Mouse (Mus musculus): ENCODE results near the gene D5Ertd579e.

Gene D5Ertd579e

DNA sequence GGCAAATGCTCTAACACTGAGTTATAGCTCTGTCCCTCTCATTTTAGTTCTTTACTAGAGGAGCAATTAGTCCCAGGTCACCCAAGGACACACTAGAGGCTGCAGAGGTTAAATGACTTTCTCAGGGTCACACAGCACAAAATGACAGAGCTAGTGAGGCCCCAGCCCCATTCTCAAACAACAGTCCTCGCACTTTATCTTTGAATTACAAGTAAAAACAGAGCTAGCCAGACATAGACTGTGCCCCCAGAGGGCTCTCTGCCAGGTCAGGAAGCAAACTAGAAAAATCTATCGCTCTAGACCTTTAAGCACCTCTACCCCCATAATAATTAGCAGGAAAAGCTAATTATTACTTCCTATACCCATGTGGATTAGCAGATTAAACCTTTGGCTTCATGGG, 128.2 kb downstream of the D5Ertd579e start:
- DNase-seq, result no peak

DNA sequence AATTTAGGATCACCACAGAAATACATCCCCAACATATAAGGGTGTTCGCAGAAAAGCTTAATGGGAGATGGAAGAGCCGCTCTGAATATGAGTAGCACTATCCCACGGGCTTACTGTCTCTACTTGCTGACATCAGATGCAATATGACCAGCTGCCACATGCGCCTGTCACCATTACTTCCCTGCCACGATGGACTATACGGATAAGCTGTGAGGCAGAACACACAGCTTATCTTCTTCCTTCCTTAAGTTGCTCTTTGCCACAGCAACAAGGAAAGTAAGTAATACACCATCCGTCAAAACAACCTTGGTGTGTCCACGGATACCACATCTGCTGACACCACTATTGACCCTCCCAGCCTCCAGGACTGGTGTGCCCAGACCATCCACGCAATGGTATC, 131.3 kb downstream of the D5Ertd579e start:
- DNase-seq, result no peak

DNA sequence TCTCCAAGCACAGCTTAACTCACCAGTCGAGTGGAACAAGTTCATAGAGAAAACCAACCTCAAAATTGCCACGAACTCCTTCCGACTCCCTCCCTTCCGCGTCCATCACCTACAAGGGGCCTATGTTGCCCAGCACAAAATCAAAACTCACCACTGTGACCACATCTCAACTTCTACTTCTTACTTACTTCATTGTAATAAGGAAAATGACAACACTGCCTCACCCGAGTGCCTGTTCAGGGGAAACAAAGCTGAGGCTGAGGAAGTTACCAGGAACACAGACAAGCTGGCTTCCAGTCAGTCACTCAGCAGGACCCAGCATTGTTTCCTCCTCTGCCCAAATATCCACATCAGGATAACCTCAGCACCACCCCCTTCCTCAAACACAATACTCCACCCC, 132.1 kb downstream of the D5Ertd579e start:
- no peak for DNase-seq

GRCm38 (mm10) chr5:36562791-36563445, 132.9 kb downstream of the D5Ertd579e start:
- no peak for DNase-seq

DNA sequence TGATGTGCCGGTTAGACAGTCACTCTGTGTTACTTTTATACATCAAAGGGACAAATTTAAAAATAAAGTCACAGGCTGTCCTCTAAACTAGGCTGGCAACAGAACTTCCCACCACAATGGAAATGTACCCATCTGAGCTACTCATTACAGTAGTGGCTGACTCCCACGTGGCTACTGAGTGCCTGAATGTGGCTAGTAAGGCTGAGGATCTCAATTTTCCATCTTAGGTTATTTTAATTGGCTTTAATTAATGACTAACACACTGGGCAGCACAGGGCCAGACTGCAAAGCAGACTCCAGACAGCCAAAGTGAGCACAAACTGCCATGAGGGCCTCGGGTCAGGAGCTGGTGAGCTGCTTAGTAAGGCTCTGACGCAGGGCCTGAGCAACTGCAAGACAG, 134.3 kb downstream of the D5Ertd579e start:
- no peak for DNase-seq

DNA sequence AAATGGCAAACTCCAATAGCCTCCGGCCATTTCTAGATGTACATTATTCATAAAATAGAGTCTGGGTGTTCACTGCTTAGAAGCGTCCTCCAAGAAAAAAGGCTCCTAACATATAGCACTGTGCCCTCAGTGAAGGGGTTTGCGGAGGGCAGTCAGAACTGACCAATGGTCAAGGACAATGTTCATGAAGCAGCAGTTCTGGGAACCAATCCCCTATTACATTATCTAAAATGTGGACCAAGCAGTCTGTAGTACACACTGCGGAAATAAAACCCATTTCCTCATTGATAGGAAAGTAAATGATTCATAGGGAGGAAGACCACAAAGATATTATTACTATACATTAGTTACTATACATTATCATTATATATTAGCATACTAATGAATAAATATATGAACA, 135.3 kb downstream of the D5Ertd579e start:
- DNase-seq, result no peak

DNA sequence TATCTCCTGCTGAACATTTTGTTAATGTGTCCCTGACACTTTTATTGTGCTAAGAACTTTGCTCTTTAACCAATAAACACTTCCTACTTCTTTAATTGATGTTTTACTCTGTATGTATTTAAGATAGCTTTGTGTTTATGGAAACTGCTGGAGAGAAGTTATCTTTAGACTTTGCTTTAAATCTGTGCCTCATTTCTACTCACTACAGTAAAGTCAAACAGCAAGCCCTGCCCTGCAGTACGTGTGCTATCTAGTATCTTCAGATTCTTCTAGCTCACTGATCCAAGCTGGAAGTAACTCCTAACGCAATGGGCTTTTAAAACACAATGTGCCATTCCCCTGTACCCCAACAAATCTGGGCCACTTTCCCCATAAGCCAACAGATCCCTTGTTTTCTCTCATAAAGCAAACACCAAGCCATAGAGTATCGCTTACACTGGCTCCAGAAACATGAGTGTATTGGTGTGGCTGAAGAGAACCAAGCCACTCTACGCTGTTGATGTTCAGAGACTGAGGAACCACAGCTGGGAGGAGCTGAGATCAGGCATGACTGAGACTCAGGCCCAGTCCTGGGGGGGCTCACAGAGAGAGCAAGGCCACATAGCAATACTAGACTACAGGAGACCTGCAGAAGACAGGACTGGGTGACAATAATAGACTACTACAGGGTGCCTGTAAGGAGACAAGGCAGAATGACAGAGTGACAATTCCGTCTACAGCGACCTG, 136.2 kb downstream of the D5Ertd579e start:
- no peak for DNase-seq

- DNase-seq, result no peak
Observed at GRCm38 (mm10) chr5:36559106-36559505, 136.7 kb downstream of the D5Ertd579e start.

GRCm38 (mm10) chr5:36558526-36558925, 137.3 kb downstream of the D5Ertd579e start:
- DNase-seq, result no peak

DNA sequence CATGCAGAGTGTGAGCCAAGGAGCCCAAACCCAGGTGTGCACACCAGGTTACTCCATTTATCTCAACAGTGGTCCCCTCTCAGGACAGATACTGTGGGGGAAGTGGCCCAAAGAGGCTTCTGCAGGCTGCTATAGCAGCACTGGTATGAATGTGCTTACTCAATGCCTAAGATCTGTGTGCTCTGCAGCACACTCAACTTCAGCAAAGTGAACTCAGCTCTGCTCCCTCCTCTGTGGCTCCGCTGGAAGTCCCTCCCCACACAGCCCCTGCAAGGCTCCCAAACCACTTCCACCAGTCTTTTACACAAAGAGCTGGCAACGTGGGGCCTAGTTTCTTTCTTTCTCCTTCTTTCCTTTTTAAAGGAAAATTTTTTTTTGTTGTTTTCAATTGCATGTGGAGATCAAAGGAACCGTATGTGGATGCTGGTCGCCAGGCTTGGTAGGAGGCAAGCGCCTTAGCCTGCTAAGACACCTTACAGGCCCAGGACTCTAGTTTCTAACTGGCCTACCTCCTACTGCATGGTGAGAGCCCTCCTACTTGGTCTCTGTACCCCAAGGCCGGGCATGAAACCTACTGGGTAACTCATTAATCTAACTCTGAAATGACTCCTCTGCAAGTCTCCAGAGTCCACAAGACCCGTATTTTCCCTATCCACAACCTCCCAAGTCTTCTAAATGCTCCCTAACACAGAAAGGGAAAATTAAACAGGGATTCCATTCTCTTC, 138.1 kb downstream of the D5Ertd579e start:
- no peak for DNase-seq

DNA sequence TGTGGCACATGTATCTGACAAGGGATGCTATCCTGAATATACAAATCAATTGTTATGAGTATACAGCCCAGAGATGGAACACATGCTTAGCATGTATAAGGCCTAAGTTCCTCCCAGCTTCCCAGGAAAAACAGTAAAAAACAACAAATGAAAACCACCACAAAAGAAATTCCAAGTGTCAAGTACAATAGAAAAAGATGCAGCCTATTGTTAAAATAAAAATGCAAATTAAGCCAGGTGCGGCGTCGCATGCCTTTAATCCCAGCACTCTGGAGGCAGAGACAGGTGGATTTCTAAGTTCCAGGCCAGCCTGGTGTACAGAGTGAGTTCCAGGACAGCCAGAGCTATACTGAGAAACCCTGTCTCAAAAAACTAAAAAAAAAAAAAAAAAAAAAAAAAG, 138.9 kb downstream of the D5Ertd579e start:
- DNase-seq, result no peak

DNA sequence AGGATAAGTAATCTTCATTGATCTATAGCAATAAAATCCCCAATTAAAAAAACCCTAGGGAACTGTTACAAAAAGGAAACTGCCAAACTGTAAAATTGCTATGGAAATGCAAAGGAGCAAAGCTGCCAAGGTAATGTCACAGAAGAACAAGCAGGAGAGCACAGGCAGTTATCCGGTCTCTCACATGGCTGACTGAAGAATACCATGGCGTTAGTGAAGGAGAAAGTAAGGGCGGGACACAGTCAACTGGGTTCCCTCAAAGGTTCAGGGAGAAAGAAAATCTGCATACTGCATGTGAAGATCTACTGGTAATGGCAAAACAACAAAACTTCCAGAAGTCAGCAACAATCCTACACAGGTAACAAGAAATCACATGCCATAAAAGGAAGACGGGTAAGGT, 139.5 kb downstream of the D5Ertd579e start:
- DNase-seq, result no peak

DNA sequence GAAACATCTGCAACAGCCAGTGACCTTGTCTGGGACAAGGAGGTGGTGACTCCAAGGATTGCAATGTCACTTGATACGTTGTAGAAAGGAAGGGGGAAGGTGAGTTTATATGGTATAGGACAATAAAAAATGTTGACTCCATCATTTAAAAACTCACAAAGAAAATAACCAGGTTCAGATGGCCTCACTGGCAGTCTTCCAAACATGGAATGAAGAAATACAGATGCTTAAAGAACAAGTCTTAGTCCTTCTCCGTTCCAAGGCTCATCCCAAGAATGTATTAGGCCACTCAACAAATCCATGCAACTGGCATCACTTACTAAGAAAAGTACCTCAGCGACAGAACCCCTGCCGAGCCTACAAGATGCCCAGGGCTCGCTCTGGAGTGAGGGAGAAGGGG, 141.3 kb downstream of the D5Ertd579e start:
- no peak for DNase-seq

GRCm38 (mm10) chr5:36553886-36554285, 141.9 kb downstream of the D5Ertd579e start:
- DNase-seq, result no peak

DNA sequence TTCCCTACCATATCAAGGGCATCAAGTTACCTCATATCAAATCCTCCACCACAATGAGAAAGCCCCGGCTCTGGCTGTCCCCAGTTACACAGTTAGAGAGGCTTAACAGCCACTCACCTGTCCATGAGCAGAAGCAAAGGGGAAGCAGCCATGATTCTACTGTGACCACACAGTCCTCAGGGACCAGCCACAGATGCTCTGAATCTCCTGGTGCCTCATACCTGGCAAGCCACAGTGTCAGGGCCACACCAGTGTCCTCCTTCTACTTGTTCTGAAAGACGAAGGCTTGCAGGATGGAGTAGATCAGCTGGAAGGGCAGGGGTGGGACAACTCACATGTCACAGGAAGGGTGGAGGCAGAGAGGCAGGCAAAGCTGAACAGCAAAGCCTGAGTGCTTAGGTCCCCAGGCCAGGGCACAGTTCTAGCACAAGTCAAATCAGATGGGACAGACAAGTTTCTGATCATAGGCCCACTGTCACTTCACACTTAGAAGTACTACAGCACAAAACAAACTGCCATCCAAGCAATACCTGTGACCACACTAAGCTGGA, 142.7 kb downstream of the D5Ertd579e start:
- no peak for DNase-seq

- DNase-seq, result peak; percentile 19 to 45
Observed at GRCm38 (mm10) chr5:36552391-36552790, 143.4 kb downstream of the D5Ertd579e start.
